Mouse (Mus musculus) embryo, embryonic 9.5 days (tissue): ENCODE data around the gene Cdca5.
"Not testable (repeated sequence)": the region's sequence is repeated elsewhere in the genome, so short reads cannot be mapped to it uniquely, and the experiment has no call there.

Experiments
- DNase-seq: peaks from one replicate; pipeline ENCODE4 v3.0.0-alpha.2; 2017; ENCODE audit errors: extremely low spot score

Gene Cdca5

DNA sequence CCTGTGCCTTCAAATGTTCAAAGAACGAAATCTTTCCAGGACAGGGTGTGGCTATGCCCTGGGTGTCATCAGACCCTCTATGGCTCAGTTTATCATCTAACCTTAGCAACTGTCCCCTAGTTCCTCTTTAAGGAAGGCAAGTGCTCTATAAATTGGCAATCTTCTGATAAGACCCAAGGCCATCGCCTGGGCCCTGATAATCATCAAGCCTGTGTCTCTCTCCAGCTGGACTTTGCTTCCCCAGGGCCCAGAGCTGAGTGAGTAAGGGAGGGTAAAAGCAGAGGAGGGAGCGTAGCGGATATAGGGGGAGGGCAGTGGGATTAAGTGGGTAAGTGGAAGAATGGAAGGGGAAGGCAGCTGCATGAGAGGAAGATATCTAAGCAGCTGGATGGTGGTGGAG, 19.7 kb downstream of the Cdca5 start:
- DNase-seq: no peak

DNA sequence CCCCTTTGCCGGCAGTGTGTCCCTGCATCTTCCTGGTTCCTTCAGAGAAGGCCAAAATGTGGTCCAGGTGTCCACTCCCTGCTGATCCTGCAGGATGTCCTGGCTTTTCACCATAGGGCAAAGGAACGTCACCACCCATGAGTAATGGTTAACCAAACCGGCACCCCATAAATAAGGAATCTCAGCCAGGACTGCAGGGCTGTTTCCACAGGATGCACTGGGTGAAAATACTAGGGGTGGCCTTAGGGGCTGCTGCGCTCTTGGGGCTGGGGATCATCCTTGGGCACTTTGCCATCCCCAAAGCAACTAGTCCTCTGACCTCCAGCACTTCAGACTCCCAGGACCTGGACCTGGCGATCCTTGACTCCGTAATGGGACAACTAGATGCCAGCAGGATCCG, 20.8 kb downstream of the Cdca5 start, which contains the start of gene Naaladl1:
Naaladl1 (plus strand) TSS at position 197 of the 400 bp plus-strand sequence.
- DNase-seq: no peak

- DNase-seq: no peak
Measured at GRCm38 (mm10) chr19:6113116-6113515, 28.3 kb downstream of the Cdca5 start.

GRCm38 (mm10) chr19:6116113-6116850, 31.5 kb downstream of the Cdca5 start:
- DNase-seq: no peak

DNA sequence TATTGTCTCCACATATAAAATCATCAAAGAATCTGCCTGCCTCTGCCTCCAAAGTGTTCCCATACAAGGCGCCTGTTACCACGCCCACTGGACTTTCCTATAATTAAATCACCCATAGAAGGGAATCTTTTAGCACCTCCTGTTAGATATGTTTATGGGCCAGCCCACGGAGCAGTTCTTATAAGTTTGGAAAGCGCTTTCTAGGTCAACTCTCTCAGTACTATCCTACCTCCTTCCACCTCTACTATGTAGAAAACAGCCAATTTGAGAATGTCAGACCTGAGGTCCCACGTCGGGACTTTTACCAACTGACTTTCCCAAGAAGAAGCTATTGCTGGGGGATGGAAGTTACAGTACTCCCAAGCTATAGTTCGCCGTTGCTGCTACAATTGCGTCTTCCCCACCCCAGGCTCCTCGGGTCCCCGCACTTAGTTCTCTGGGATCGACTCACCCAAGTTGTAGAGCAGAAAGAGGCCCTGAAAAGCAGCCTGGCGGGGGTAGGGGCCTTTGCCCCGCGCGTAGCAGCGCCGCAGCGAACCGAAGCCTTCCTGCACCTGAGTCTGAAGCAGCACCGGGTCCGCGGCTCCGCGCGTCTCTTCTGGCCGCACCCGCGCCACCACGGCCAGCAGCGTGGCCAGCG, 32.7 kb downstream of the Cdca5 start:
- no peak for DNase-seq

- peak; percentile 91 for DNase-seq
Measured at GRCm38 (mm10) chr19:6117986-6118676, 33.3 kb downstream of the Cdca5 start, which contains the start of gene Sac3d1. Gene Sac3d1 (minus strand): TSS chr19:6118650.

GRCm38 (mm10) chr19:6118677-6119185, 33.9 kb downstream of the Cdca5 start:
- DNase-seq: no peak

GRCm38 (mm10) chr19:6121761-6122160, 37.0 kb downstream of the Cdca5 start:
- no peak for DNase-seq

- peak; percentile 28 for DNase-seq
Measured at GRCm38 (mm10) chr19:6123330-6123729, 38.5 kb downstream of the Cdca5 start.

DNA sequence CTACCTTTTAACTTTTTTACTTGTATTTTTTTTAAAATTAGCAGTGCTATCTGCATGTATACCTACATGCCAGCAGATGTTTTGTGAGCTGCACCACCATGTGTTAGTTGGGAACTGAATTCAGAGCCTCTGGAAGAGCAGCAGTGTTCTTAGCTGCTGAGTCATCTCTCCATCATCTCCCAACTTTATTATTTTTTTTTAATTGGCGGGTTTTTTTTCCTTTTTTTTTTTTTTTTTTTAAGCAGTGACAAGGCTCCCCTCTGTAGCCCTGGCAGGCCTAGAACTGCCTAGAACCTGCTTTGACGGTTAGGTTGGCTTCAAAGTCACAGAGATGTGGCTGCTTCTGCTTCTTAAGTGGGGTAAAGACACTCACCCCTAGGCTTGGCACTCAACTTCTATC, 40.1 kb downstream of the Cdca5 start:
- no peak for DNase-seq

GRCm38 (mm10) chr19:6126289-6126688, 41.5 kb downstream of the Cdca5 start:
- DNase-seq: peak; percentile 53

- DNase-seq: no peak
Measured at GRCm38 (mm10) chr19:6126789-6127580, 42.2 kb downstream of the Cdca5 start.

- peak; percentile 91 for DNase-seq
Measured at GRCm38 (mm10) chr19:6127760-6128341, 43.1 kb downstream of the Cdca5 start, which contains the start of gene Snx15. Gene Snx15 (minus strand): TSS chr19:6128304.

DNA sequence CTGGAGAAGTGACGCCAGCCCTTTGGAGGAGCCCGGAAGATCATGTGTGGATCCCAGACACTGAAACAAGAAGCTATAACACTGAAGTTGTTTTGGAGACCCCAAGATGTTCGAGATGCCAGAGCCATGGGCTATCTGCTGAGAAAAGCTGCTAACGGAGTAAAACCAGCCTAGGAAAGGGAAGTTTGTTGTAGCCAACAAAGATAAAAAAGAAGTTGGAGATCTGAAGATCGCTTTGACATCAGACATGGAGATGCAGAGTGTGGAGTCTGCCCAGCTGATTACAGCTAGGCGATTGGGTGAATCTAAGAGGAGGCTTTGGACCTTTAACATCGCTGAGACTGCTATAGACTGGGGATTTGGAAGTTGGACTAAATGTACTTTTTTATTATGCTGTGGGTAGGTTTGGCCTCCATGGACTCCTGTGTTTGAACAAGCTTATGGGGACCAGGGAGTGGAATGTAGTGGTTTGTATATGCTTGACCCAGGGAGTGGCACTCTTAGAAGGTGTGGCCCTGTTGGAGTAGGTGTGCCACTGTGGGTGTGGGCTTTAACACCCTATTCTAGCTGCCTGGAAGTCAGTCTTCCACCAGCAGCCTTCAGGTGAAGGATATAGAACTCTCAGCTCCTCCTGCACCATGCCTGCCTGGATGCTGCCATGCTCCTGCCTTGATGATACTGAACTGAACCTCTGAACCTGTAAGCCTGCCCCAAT, 45.8 kb downstream of the Cdca5 start:
- DNase-seq: not testable (repeated sequence)

- DNase-seq: no peak
Measured at GRCm38 (mm10) chr19:6132171-6132827, 47.5 kb downstream of the Cdca5 start.

- not testable (repeated sequence) for DNase-seq
Measured at GRCm38 (mm10) chr19:6133197-6133596, 48.4 kb downstream of the Cdca5 start.

DNA sequence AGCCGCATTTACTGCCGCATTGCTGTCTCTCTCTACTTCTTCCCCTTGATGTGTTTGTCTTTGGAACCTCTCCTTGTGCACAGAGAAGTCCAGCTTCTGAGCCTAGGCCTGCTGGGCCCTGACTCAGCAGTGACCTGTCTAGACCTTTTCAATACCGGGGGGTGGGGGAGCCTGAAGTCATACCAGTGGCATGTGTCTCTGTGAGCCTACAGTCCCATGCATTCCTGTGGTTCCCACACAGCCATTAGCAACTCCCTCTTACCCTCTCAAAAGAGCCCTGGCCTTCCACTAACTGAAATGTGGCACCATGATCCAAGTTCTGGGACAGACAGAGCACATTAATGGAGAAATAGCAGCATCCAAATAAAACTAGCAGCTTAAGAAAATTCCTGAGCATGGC, 51.6 kb downstream of the Cdca5 start:
- no peak for DNase-seq

- DNase-seq: no peak
Measured at GRCm38 (mm10) chr19:6139701-6140100, 54.9 kb downstream of the Cdca5 start.

DNA sequence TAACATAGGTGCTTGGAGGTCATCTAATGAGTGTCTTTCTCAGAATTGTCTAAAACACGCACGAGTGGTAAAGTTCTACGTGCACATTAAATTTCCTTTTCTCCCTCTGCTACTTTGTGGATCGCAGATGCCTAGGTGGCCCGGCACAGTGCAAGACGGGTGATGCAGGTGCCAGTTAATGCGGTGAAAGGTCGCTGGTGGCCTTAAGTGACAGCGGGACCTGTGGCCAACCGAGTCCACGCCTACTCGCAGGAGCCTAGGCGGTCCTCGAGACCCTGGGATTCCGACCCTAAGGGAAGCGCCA, 55.5 kb downstream of the Cdca5 start:
- no peak for DNase-seq
